Mouse (Mus musculus): Measurements from ENCODE around the gene 2700049A03Rik. TPM values are rescaled to one million over a fixed set of nuclear protein-coding genes. Genes with fewer than 3 reads are reported as not detected.

The 2700049A03Rik gene
- total RNA-seq, 2 experiments from 2014 or later = 6.4 to 6.7 TPM

GRCm38 (mm10) chr12:71184396-71184795, 47.7 kb downstream of the 2700049A03Rik start:
- no peak for DNase-seq

- DNase-seq = no peak
Observed at GRCm38 (mm10) chr12:71192705-71193104, 56.1 kb downstream of the 2700049A03Rik start.

DNA sequence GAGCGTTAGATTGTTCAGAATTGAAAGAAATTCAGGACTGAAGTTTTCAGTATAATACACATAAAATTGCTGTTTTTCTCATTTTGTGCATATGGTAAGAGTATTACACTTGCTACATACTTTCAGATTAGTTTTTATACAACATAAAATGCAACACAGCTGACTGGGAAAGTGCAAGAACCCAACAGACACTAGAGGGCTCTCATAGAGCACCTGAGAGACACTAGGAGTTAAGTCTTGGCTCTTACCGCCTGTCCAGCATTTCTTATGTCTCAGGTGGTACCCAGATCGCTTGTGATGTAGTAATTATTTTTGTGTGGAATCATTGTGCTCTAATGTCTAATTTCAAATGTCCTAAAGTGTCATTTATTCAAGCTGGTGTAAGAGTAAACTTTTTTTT, 61.0 kb downstream of the 2700049A03Rik start:
- peak; percentile 18 for DNase-seq

DNA sequence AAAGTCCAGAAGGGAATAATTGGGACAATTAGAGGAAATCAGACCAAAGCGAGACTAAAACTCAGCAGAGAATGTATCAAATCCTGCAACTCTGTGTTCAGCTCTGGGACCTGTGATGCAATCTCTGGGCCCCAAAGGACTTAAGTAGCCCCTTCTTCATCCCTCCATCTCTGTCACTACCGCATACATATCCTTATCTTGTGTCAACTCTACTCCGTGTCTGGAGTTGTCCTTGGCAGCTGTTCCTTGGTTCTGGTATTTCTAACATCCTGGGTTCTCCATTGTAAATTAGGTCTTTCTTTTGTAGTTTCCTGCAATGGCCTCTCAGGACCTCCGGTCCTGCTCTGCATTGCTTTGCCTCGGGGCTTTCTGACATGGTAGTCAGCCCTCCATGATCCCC, 65.1 kb downstream of the 2700049A03Rik start:
- DNase-seq = no peak

DNA sequence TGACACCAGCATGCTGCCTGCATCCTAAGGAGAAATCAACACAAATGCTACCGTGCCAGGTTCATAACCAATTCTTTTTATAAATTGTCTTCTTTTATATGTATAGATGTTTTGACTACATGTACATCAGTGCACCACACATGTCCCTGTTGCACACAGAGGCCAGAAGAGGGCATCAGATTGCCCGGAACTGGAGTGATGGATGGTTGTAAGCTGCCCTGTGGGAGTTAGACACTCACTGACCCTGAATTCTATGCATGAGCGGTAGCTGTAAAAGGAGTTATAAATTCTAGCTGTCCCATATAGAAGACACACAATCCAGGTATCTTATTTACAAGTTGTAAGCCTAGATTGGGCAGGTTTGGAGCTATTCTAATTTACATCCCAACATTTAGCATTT, 67.7 kb downstream of the 2700049A03Rik start:
- DNase-seq = no peak

DNA sequence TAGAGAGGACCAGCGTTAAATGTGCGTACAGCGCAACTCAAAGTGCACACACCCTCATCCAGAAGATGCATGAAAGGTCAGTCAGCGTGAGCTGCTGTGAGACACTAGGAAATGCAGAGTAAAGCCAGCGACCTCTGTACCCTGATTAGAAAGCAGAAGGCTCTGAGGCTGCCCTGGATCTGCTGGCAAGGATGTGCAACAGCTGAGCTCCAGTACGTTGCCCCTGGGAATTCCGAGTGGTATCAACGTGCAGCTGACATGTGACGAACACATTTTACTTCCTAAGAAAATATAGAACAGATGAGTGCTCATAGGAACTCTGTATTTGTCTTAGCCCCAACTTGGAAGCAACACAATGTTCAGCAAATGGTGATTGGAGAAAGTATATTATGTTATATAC, 80.5 kb downstream of the 2700049A03Rik start:
- DNase-seq = no peak

GRCm38 (mm10) chr12:71217866-71218522, 81.3 kb downstream of the 2700049A03Rik start:
- DNase-seq = peak; percentile 63

GRCm38 (mm10) chr12:71222761-71223160, 86.1 kb downstream of the 2700049A03Rik start:
- no peak for DNase-seq

- DNase-seq = peak; percentile 65
Observed at GRCm38 (mm10) chr12:71227769-71228168, 91.1 kb downstream of the 2700049A03Rik start.

- DNase-seq = no peak
Observed at GRCm38 (mm10) chr12:71228925-71229649, 92.4 kb downstream of the 2700049A03Rik start.

DNA sequence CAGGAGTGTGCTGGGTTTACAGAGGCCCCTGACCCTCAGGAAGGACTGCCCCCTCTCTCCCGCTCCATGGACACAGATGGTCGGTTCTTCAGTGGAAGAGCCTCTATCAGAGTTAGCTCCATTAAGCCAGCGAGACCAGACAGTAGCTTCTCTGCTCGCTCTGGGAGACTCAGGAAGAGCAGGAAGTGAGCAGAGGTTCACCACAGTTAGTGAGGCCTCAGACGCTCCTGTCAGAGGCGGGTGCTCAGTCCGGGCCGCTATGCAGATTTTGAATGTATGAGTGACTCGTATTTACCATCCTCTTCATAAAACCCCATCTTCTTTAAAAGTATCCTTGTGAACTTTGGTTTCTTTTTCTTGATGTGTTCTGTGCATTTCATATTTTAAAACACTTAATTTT, 94.9 kb downstream of the 2700049A03Rik start:
- DNase-seq = no peak

DNA sequence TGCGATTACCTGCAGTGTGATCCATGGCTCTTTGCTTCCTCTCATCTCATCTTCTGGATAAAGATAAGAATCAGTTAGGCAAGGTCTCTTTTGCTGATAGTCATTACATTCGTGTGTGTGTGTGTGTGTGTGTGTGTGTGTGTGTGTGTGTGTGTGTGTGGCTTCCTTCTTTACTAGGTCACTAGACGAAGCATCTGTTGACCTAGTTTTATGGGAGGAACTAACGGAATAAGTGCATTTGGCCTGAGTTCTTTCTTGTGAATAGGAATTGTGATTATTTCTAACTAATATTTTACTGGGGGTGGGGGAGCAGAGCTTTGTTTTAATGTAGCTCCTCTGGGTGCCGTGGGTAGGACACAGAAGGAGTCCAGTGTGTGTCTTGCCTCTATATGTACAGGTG, 96.8 kb downstream of the 2700049A03Rik start:
- no peak for DNase-seq

DNA sequence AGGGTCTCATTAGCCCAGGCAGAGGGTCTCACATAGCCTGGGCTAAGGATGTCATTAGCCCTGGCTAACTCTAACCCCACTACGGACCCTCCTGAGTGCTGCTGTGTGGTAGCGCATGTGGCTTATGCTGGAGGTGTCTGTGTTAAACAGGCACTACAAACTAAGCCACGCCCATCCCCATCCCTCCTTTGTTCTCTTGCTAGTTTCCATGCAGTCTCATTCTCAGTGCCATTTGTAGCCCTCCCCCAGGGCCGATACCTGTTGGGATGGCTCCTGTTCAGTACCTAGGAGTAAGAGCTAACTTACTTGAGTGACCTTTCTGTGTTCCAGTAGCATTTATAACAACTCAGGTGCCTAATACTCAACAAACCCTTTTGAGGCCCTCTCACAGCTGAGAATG, 100.4 kb downstream of the 2700049A03Rik start:
- no peak for DNase-seq

- DNase-seq = no peak
Observed at GRCm38 (mm10) chr12:71242791-71243190, 106.1 kb downstream of the 2700049A03Rik start.

- no peak for DNase-seq
Observed at GRCm38 (mm10) chr12:71244766-71245390, 108.2 kb downstream of the 2700049A03Rik start.

- DNase-seq = peak; percentile 15
Observed at GRCm38 (mm10) chr12:71247191-71247590, 110.5 kb downstream of the 2700049A03Rik start.

DNA sequence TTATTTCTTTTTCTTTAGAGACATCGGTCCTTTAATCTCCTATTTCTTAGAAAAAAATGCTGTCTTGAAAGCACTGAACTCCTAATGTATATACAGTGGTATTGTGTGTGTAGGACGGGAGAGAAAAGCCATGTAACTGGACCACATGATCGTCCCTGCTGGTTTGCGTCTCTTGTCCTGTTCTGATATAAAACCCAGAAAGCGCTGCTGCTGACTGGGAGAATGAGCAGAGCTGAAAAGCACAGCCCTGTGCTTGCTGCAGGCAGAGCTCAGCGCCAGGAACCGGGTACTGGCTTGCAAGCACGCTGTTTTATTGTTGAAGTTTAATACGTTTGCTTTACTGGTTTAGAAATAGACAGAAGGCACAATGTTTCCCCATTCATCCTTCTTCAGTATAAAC, 112.7 kb downstream of the 2700049A03Rik start:
- no peak for DNase-seq

GRCm38 (mm10) chr12:71252509-71253167, 116.0 kb downstream of the 2700049A03Rik start:
- no peak for DNase-seq

GRCm38 (mm10) chr12:71254779-71255178, 118.1 kb downstream of the 2700049A03Rik start:
- DNase-seq = no peak

- DNase-seq = no peak
Observed at GRCm38 (mm10) chr12:71258196-71258920, 121.7 kb downstream of the 2700049A03Rik start.

GRCm38 (mm10) chr12:71264211-71264610, 127.6 kb downstream of the 2700049A03Rik start:
- no peak for DNase-seq

DNA sequence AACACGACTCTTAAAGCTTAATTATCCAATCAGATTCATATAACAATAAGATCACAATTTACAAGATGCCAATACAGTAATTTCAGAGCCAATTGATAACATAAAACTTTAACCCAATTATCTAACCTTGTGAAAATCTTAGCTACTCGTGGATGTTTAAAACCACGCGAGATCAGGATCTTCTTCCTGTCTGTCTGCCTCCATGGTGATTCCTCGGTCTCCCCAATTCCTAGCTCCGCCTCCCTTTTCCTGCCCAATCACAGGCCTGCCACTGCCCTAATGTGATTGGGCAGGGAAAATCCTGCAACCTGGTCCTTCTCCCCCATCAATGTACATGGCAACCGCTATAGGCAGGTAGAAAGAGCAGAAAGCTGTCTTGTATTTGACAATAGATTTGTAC, 132.7 kb downstream of the 2700049A03Rik start:
- DNase-seq = no peak

Measured in heart, postnatal 4 days (tissue).